Mouse (Mus musculus) gastrocnemius, adult 2 months (tissue): ENCODE measurements around the gene Uvrag. TPM values are rescaled to one million over a fixed set of nuclear protein-coding genes. Genes with fewer than 3 reads are reported as not detected.
A peak's percentile ranks its signal among the peaks of the same experiment; 100 is the strongest.

ENCODE experiments used
- DNase-seq: peaks from one replicate; pipeline ENCODE4 v3.0.0; 2022
- H3K27ac ChIP-seq: fragments of 200-600 bp; 2 replicates; pipeline ENCODE4 v1.8.1; 2022; ENCODE audit warnings: mild to moderate bottlenecking
- H3K4me3 ChIP-seq: fragments of 200-600 bp; 2 replicates; pipeline ENCODE4 v1.8.1; 2022; ENCODE audit warnings: mild to moderate bottlenecking, moderate library complexity
- CTCF ChIP-seq: fragments of 200-600 bp; IDR thresholded peaks from 2 replicates; pipeline ENCODE4 v1.8.1; 2022; ENCODE audit warnings: antibody characterized with exemption, mild to moderate bottlenecking, moderate library complexity
- intact Hi-C: fragments of 180-260 bp; cut with DNase I; formaldehyde crosslinking; loops from one replicate; pipeline ENCODE4 v1.15.1; 2025
- total RNA-seq, 2 experiments: library from RNA; stranded (reverse); gene quantifications; 2 replicates each; pipeline ENCODE4 v1.2.3; 2021

Gene Uvrag
- total RNA-seq, 2 experiments from 2014 or later = 8.6 to 9.2 TPM

GRCm38 (mm10) chr7:99100573-99100972, 40.4 kb downstream of the Uvrag start:
- Histone ChIP-seq H3K4me3 (no peak overlapping the region), H3K27ac (no peak overlapping the region)
- intact Hi-C loops = no loop called here
- no peak for DNase-seq
- TF ChIP-seq CTCF = no peak

GRCm38 (mm10) chr7:99100087-99100486, 40.9 kb downstream of the Uvrag start:
- no peak for TF ChIP-seq CTCF
- H3K27ac ChIP-seq = no peak overlapping the region
- intact Hi-C loops = no loop called here
- H3K4me3 ChIP-seq = no peak overlapping the region
- no peak for DNase-seq

DNA sequence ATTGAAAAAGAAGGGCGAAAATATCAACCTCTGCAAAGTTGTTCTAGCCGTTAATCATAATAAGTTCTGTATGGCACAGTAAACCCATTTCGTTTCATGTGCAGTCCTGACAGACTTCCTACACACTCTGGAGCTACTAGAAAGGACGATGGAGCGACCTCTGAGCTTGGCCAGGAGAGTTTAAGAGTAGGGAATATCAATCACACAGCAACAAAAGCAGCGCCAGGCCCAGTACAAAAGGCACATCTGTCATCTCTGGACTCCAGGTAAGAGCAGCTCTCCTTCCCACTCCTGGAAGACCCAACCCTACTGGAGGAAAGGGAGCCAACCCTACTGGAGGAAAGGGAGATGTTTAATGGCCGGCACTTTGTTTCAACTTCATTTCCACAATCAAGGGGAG, 43.2 kb downstream of the Uvrag start:
- intact Hi-C loops = no loop called here
- no peak for DNase-seq
- no peak for TF ChIP-seq CTCF
- Histone ChIP-seq H3K27ac (no peak overlapping the region), H3K4me3 (no peak overlapping the region)

GRCm38 (mm10) chr7:99097128-99097527, 43.8 kb downstream of the Uvrag start:
- TF ChIP-seq CTCF = no peak
- Histone ChIP-seq H3K27ac (no peak overlapping the region), H3K4me3 (no peak overlapping the region)
- DNase-seq = no peak
- intact Hi-C loops = no loop called here

- intact Hi-C loops = no loop called here
- peak; percentile 65 for TF ChIP-seq CTCF
- no peak overlapping the region for H3K4me3 ChIP-seq
- no peak overlapping the region for H3K27ac ChIP-seq
- DNase-seq = peak; percentile 55
These were observed 45.8 kb downstream of the Uvrag start for GRCm38 (mm10) chr7:99095191-99095590.

DNA sequence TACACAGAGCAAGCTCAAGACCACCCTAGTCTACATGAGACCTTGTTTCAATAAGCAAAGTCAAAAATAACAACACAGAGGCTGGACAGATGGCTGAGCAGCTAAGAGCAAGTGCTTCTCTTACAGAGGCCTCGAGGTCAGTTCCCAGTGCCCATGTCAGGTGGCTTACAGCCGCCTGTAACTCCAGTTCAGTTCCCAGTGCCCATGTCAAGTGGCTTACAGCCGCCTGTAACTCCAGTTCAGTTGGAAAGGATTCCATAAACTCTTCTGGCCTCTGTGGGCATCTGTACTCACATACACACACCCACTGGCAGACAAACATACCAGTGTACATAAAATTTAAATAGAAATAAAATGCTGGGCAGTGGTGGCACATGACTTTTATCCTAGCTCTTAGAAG, 46.6 kb downstream of the Uvrag start:
- no peak for TF ChIP-seq CTCF
- no peak overlapping the region for H3K27ac ChIP-seq
- no peak overlapping the region for H3K4me3 ChIP-seq
- intact Hi-C loops = no loop called here
- DNase-seq = no peak

DNA sequence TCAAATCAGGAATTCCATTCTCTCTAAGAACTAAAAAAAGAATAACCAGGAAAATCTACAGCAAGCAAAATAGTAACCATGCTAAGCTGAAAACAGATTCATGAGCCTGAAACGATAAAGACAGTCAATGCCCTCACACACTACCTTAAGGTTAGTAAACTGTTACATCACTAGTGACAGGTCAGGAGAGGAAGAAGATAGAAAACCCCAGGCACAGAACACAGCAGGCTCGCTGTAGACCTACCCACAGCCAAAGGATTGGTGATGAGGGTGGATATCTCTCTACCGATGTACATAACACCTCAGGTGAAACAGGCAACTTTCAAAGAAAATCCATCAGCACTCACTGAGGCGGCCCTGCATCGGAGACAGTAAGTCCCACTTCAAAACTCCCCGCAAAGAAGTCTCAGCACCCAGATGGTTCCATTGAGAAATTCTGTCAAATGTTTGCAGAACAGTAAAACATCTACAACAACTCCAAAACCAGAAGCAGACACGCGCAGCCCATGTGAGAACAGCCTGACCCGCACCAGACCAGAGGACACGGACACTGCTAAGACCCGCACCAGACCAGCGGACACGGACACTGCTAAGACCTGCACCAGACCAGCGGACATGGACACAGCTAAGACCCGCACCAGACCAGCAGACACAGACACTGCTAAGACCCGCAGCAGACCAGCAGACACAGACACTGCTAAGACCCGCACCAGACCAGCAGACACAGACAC, 48.9 kb downstream of the Uvrag start:
- Histone ChIP-seq H3K27ac (no peak overlapping the region), H3K4me3 (no peak overlapping the region)
- no peak for TF ChIP-seq CTCF
- intact Hi-C loops = no loop called here
- DNase-seq = no peak

- no peak overlapping the region for H3K4me3 ChIP-seq
- no peak overlapping the region for H3K27ac ChIP-seq
- intact Hi-C loops = no loop called here
- TF ChIP-seq CTCF = no peak
- no peak for DNase-seq
These were observed 51.2 kb downstream of the Uvrag start for GRCm38 (mm10) chr7:99089716-99090115.

DNA sequence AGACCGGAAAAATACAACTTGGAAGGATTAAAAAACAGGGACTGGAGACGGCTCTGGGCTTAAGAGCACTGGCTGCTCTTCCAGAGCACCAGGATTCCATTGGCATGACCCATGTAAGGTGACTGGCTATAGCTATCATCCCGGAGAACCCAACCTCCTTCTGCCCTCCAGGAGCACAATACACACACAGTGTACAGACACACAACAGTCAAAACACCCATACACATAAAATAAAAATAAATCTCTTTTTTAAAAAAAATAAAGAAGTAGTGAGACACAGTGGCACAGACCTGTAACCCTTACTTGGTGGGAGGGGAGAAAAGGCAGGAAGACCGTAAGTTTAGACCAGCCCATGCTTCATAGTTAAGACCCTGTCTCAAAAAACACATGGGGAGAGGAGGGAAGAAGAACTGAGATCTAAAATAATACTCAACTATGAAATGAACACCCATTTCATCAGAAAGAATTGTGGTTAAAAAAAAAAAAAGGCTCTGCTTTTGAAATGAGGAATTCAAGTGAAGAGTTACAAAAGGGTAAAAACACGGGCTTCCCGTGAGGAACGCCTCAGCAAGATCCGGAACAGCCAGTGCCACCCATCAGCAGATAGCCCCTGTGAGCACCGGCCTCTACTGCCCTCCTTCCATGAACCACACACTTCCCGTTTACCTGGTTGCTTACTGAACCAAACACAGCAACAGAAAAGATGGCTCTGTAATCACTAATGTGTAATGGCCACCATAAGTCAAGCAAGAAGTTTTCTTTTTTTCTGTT, 52.2 kb downstream of the Uvrag start:
- no peak for TF ChIP-seq CTCF
- Histone ChIP-seq H3K27ac (no peak overlapping the region), H3K4me3 (no peak overlapping the region)
- no peak for DNase-seq
- intact Hi-C loops = no loop called here

DNA sequence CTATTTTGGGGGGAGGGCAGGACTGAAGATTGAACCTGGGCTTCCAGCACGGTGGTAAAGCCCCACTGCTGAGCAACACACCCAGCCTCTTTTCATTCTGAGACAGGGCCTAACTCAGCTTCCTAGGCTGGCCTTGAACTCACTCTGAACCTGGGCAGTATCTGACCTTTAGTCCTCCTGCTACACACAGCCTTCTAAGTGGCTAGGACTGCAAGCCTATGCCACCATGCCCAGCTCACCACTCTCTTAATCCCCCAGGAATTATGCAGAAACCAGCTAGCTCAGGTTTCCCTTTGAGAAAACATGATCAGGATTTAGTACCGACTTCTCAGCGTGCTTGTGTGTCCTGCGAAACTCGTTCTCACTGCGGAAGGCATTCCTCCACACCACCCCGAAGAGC, 53.4 kb downstream of the Uvrag start:
- Histone ChIP-seq H3K27ac (no peak overlapping the region), H3K4me3 (no peak overlapping the region)
- no peak for DNase-seq
- TF ChIP-seq CTCF = no peak
- intact Hi-C loops = no loop called here

GRCm38 (mm10) chr7:99086646-99087443, 54.1 kb downstream of the Uvrag start:
- H3K4me3 ChIP-seq = no peak overlapping the region
- H3K27ac ChIP-seq = no peak overlapping the region
- intact Hi-C loops = no loop called here
- TF ChIP-seq CTCF = no peak
- DNase-seq = no peak

DNA sequence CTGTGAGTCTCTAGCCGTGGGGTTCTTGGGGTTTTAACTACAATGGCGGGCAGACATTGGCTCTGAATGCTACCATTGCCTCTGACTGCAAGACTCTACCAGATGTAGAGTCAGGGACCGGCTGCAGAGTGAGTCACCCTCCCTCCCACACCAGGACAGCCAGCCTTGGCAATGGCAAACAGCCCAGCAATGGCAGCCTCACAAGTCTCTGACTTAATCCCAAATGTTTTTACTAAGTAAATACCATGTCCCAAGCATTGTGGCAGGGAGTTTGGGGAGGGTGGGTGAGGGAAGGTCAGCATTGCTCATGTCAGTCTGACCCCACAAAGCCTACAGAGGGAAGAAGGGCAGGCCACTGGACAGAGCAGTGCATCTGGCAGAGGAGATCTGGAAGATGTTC, 55.7 kb downstream of the Uvrag start:
- no peak for TF ChIP-seq CTCF
- Histone ChIP-seq H3K4me3 (no peak overlapping the region), H3K27ac (peak overlapping the region; percentile 41; the same call in 1 of the 2 replicates)
- intact Hi-C loops = no loop called here
- DNase-seq = peak; percentile 74

- TF ChIP-seq CTCF = peak; percentile 95
- peak; percentile 52 for DNase-seq
- H3K27ac ChIP-seq = no peak overlapping the region
- H3K4me3 ChIP-seq = no peak overlapping the region
- intact Hi-C loops = loop anchor here (2.0 to 5.0 kb wide), 3 partner anchors 117 to 337 kb away; partner anchors contain the start of gene Wnt11
These were observed 61.4 kb downstream of the Uvrag start for GRCm38 (mm10) chr7:99079522-99079921.
